Mouse (Mus musculus): ENCODE results near the gene Cass4. TPM values are rescaled to one million over a fixed set of nuclear protein-coding genes. Genes with fewer than 3 reads are reported as not detected.

The Cass4 gene
- total RNA-seq, 2 experiments from 2014 or later: 4.0 to 5.3 TPM

DNA sequence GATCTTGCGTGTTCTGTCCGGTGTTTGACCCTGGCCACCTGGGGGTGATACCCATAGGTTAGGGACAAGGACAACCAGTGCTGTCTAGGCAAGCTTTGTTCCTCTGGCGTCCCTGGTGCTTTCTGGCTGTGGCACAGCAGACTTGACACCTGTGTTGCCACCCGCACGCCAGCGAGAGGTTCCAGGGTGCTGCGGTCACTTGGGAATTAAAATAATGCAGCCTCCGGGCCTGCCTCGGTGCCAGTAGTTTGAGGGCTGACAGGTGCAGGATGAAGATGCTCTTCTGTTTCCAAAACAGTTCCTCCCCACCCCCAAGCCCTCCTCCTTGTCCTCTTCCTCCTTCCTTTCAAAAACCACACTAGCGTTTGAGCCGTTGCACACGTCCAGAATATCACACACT is 11.7 kb upstream of the Cass4 start:
- ATAC-seq (ENCODE audit: poor library complexity, severe bottlenecking): peak; percentile 43

DNA sequence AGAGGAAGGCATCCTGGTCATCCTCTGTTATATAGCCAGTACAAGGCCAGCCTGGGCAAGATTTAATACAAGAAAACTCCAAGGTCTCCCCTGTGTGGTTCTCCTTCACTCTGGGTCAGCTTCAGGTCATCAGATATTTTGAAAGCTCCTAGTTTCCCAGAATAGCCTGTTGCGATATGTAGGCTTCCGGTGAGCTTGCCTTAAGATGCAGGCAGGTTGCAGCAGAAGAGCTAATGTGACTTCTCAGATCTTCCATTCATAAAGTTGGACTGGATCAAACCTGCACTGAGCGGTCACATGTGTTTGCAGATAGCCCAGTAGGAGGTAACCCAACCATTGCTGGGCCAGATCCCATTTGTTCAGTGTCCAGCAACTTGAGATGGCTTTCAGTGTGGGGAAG is 8.9 kb upstream of the Cass4 start:
- ATAC-seq (ENCODE audit: poor library complexity, severe bottlenecking): peak; percentile 79

DNA sequence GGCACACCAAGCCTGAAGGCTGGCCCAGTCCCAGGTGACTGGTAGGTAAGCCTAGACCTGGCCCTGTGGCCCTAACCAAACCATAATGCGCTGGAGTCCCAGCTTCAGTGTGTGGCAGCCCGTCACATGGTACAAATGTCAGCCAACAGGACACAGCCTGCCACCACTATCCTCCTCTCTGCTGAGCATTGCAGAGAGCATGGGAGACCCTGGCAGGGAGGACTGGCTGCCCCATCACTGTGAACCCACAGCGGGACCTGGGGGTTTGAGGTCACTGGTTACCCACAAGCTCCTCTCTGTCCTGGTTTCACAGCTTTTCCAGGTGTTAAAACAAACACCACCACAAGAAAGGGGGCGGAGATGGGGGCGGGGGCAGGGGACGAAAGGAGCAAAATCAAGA is 3.3 kb upstream of the Cass4 start:
- no peak for ATAC-seq (ENCODE audit: poor library complexity, severe bottlenecking)

DNA sequence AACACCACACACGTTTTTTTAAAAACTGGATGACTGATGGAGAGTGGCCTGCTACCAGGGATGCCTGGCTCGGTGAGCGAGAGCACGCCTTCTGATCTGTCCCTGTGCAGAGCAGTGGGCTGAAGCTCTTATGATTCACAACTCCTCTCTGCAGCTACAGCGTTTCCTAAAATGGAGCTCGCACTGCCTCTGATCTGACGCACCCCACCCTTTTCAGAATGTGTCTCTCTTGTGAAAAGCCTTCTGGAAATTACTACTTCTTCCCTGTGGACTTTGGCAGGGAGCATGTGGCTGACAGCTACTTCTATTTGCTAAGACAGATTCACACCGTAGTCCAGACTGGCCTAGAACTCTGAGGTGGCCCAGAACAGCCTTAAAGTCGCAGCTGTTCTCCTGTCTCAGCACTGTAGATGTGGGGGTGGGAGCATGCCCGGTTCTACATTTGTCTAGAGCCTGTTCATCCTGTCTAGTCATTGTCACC is 1.5 kb upstream of the Cass4 start:
- no peak for ATAC-seq (ENCODE audit: poor library complexity, severe bottlenecking)

DNA sequence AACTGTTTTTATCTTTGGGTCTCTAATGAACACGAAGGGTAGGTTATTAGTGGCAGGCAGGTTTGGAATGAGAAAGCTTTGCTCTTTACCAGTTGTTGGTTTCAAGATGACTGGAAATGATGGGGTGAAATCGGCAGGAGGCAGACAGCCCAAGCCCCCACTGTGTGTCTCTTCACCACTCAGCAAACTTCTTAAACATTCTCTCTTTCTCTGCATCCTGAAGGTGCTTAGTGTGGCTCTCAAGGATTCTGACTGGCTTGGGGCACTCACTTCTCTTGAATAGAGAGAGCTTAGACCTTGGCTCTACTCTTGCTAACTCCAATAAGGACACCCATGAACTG is 428 bp downstream of the Cass4 start:
- ATAC-seq (ENCODE audit: poor library complexity, severe bottlenecking): no peak

DNA sequence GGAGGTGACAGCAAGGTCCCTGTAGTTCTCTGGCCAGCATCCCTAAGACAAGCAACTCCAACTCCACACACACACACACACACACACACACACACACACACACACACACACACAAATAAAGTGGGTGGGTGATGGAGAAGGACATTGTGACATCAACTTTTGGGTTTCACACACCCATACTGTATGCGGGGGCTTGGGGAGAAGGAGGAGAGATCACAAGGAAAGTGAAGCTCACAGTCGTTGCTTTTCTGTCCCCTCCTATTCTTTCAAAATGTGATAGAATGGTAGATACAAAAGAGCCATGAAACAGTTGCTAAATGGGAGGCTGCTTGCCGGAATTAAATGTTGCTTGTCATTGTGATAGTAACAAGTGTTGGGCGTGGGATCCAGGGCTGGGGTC is 1.1 kb downstream of the Cass4 start:
- ATAC-seq (ENCODE audit: poor library complexity, severe bottlenecking): no peak

DNA sequence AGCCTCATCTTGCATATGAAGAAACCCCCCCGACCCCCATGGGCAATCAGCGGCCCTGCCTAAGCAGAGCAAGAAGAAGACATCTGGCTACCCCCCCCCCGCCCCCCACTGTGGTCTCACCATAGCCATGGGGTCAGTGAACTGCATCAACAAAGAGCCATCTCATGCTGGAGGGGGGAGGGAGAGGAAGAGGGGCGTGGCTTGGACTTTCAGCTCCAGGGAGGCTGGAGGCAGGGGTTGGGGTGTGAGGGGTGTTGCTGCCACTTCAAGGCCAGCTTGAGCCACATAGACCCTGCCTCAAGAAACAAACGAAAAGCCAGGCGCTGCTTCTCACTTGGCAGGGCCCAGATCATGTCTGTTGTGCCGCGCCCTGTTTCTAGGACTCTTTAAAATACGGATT is 2.4 kb downstream of the Cass4 start:
- no peak for ATAC-seq (ENCODE audit: poor library complexity, severe bottlenecking)

DNA sequence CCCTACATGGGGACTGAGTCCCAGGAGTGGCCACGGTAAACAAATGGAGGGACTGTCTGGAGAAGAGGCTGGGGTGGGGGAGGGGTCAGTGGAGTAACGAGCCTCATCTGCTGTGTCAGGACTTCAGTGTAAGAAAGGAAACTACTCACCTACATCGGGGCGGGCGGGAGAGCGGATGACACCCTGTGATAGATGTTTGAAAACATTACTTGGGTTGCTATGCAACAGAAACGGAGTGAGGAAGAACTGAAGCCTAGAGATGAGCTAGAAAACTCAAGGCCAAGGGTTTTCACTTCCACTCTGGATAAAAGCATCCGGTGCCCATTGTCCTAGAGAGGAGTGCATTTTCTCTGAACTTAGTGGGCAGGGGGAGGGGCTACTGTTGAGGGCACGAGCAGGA is 6.3 kb downstream of the Cass4 start:
- ATAC-seq (ENCODE audit: poor library complexity, severe bottlenecking): peak; percentile 43

DNA sequence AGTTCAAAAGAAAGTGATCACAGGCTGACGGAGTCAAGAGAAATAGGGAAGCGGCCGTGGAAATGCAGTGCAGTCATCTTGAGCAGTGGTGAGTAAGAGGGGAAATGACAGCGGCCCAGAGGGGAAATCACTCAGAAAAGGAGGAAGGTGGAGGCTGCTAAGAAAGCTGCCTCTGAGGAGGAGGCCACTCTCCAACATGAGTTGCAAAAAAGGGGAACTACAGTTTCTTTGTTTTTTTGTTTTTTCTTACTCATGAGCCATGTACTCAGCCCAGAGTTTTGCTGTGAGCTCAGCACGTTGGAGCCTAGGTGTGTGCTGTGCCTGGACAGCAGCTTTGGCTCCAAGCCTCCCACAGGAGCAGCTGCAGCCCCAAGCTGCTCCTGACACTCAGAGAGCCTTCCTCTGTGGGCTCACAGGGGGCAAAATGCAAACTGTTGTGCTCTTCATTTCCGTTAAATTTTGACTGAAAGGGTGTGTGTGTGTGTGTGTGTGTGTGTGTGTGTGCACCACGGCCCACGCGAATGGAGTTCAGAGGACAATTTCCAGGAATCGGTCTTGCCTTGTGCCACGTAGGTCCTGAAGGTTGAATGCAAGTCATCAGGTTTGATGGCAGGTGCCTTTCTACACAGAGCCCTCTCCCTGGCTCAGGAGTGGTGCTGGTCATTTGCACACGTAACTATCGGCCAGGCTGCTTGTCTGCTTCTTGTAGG is 7.7 kb downstream of the Cass4 start:
- ATAC-seq (ENCODE audit: poor library complexity, severe bottlenecking): peak; percentile 79

DNA sequence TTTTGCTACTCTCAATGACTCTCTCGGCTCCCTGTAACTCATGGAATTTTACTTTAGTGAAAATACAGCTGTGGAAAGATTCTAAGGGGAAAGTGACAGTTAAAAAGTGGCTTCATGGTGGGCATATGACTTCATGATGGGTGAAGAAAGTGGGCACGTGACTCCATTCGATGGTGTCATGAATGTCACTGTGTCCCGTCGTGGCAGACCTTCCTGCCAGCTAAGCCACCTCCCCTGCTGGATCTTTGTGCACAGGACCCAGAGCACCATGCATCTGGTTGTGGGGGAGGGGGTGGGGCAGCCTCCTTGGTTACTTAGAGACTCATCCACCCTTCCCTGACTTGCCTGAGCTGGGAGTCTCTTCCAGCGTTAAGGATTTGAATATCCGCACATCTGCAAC is 10.6 kb downstream of the Cass4 start:
- ATAC-seq (ENCODE audit: poor library complexity, severe bottlenecking): no peak

DNA sequence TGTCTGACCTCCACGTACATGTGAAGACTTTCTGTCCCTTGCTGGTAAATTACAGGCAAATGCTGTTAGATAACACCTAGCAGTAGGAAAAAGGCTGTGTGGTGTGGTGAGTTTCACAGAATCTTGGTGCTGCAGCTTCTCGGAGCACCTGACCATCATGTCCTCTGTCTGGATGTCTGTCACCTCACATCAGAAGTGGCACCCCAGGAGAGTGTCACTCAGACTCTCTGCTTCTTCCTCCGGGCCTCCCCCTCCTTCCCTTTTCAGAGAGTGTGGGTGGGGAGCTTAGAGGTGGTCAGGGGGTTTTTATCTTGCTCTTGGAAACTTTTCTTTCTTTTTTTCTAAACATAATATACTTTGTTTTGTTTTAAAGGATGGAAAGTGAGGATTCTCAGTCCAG is 11.4 kb downstream of the Cass4 start:
- ATAC-seq (ENCODE audit: poor library complexity, severe bottlenecking): no peak

DNA sequence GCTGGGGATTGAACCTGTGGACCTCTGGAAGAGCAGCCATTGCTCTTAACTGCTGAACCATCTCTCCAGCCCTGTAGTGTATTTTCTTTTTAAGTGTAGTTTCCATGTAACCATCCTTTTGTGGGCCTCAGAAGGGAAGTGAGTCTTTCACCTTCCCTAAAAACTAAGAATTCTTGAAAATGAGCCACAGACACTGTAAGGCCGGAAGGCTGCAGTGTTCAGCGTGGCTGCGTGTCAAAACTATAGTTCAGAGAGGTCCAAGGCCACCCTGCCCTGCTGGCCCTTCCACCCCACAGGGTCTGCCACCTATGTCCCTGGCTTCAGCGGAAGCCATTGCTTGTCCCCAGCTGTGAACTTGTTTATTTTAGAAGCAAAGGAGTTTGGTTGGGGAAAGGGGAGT is 12.6 kb downstream of the Cass4 start:
- peak; percentile 53 for ATAC-seq (ENCODE audit: poor library complexity, severe bottlenecking)

DNA sequence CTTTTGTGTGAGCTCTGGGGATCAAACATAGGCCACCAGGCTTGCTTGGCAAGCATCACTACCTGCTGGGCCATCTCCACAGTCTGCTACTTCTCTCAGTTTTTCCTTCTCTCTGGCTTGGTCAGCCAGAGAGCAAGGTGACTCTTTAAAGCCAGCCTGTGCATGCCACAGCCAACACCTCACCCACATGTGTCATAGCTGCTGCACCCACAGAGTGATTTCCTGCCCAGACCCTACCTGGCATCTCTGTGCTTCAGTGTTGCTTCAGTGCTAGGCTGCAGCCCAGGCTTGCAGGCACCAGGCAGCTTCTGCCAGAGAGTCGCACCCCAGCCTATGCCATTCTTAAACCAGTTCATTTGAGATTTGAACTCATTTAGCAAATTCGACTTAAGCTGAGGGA is 13.9 kb downstream of the Cass4 start:
- peak; percentile 46; the same call in 1 of the 2 replicates for ATAC-seq (ENCODE audit: poor library complexity, severe bottlenecking)

DNA sequence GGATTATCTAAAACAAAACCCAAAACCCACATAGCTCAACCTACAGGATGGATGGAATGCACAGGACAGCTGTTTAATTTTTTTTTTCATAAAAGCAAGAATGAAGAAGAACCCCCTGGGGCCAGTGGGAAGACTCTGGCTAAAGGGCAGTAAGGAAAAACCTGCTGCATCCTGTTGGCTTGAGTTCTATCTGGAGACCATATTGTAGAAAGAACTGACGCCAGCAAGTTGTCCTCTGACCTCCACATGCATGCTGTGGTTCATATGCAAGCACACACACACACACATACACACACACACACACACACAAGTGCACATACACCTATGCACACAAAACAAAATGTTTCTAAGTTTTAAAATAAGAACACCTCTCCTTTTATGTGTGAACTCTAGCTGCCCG is 17.1 kb downstream of the Cass4 start:
- no peak for ATAC-seq (ENCODE audit: poor library complexity, severe bottlenecking)

DNA sequence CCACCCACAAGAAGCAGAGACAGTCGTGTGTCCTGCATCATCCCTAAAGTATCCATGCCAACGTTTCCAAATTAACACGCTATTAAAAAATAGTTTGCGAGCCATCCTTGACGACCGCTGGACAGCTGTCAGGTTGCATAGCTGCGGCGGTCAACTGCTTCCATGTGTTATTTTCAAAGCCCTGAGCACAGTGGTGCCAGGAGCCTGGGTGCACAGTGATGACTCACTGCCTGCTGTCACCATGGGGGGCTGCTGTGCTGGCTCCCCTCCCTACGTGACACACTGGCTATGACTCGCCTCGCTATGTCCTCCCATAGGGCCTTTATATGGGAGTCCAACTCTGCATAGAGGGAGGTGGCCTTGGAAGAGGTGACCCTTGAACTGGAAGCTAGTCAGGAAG is 17.5 kb downstream of the Cass4 start:
- no peak for ATAC-seq (ENCODE audit: poor library complexity, severe bottlenecking)

DNA sequence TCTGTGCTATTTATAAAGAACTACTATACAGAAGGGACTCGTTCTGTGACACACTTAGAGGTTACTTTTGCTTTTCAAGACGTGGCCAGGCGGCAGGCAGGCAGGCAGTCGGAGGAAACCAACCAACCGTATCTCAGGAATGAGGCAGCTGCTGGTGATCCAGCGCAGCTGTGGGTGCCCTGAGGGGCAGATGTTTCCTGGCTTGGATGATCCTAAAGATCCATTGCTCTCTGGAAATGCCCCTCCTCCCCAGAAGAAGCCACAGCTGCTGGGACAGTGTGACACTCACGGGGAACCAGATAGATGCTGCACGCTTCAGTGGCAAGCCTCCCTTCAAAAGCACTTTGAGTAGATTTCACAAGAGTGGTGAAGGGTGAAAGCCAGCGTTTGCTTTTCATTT is 18.9 kb downstream of the Cass4 start:
- ATAC-seq (ENCODE audit: poor library complexity, severe bottlenecking): peak; percentile 28; the same call in 1 of the 2 replicates

DNA sequence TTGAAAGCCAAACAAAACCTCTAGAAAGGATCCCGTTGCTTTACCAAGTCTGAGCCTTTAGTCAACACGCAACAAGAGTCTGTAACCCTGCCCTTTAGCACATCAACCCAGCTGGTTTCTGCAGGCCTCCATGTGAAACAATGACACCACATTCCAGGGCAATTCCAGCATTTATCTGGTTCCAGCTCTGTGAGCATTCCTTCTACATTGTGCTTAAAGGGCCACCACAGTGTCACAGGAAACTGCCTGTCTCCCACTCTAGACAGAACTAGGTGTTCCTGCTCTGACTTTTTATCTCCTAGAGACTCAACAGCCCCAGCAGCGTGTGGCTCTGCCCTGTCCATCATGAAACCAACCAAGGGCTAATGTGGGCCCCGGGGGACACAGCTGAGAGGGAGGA is 19.7 kb downstream of the Cass4 start:
- no peak for ATAC-seq (ENCODE audit: poor library complexity, severe bottlenecking)

DNA sequence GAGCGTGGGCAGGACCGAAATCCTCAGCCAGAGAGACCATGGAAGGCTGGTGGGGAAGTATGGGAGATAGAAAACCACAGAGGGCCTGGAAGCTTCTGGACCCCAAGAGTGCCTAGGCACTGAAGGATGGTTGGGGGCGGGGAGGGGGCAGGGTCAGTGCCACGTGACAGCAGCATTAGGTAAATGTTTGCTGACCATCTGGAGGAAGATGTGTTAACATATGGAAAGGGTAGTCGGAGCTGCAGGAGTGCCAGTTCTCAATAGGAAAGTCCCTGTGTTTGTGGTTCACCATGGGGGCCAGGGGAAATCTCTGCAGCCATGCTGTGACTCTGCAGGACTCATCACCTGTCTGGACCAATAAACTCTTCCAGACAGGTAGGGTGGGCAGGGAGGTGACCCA is 20.3 kb downstream of the Cass4 start:
- ATAC-seq (ENCODE audit: poor library complexity, severe bottlenecking): no peak

DNA sequence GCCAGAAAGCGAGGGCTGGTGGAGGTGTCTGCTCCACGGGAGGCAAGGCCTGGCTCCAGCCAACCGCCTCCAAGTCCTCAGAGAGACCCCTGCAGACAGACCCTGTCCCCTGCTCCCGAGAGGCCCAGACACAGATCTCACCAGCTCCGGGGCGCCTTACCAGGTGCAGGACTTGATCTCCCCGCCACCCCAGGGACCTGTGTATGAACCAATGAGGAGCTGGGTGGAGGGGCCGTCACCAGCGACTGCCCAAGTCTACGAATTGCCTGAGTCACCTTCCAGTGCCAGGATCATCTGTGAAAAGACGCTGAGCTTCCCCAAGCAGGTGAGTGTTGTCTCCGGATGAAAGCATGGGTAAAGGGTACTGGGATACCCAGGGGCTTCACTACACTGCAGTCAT is 22.6 kb downstream of the Cass4 start:
- no peak for ATAC-seq (ENCODE audit: poor library complexity, severe bottlenecking)

DNA sequence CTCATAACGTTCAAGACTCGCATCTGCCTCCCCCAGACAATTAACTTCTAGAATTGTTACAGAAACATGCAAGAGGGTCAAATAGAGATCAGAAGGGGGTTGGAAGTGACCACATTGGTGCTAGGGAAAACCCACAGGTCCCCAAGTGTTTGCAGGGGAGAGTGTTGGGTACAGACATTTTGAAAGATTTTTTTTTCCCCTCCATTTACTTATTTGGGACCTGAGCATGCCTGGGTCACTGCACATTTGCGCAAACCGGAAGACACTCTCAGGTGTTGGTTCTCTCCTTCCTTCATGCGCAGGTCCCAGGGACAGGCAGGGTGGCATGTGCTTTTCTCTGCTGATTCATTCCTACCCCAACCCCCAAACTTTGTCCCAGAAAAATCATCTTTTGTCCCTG is 23.3 kb downstream of the Cass4 start:
- no peak for ATAC-seq (ENCODE audit: poor library complexity, severe bottlenecking)

DNA sequence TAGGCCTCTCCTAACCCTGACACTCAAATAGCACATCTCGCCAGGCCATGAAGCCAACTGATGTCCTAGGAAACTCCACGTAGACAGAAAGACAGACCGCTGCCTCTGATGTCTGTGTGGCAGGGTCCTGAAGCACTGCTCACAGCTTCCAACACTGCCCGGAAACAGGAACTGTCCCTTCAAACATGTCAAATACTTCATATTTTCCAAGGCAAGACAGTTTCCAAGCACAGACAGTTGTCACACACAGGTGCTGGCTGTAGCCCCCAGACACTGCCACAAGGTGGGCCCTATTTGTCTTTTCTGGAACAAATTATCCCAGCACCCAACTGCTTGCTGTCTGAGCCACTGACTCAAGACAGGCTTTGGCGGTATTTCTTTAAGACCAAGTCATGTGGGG is 24.6 kb downstream of the Cass4 start:
- no peak for ATAC-seq (ENCODE audit: poor library complexity, severe bottlenecking)

DNA sequence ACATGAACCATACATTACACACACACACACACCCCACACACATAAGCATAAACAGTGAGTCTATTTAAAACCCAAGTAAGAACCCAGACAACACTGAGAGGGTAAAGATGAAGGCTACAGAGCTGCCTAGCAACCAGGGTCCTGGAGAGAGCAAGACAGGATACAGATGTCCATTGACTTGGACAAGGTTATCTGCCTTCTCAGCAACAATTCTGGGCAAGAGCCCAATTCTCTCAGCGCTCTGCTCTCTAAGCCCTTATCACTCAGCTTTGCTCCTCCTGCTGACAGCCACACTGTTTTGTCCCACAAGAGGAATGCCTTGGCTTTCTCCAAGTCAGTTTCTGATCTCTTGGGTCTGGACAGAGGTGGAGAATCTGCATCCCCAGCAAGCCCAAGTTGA is 37.0 kb downstream of the Cass4 start:
- no peak for ATAC-seq (ENCODE audit: poor library complexity, severe bottlenecking)

DNA sequence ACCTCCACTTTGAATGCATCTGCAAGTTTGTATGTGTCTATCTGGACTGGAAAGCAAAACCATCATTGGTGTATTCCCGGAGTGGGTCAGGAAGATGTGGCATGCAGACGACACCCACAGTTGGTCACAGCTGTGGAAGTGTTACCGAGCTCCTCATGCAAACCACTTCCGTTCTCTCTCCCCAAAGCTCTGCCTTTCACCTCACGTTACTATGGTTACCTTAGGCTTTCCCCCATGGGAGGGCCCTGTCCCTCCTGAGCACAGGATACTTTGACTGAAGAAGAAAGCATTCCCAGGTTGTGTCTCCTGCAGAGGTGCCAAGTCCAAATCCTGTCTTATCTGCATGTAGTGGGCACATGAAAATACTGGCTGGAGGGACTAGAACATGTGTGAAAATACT is 40.2 kb downstream of the Cass4 start:
- ATAC-seq (ENCODE audit: poor library complexity, severe bottlenecking): peak; percentile 67
